Mouse (Mus musculus) E14TG2a.4 (cell line): ENCODE results near the gene Map2k4.

Source experiments
- H3K27me3 ChIP-seq: 2 replicates; pipeline ENCODE4 v1.6.1; 2014; ENCODE audit warnings: low read length, control low read depth; ENCODE audit not compliant: insufficient read depth
- H3K36me3 ChIP-seq: 2 replicates; pipeline ENCODE4 v1.6.1; 2014; ENCODE audit warnings: low read length, control low read depth; ENCODE audit not compliant: insufficient read depth
- H3K4me1 ChIP-seq: replicated peaks from 2 replicates; pipeline ENCODE4 v1.6.1; 2014; ENCODE audit warnings: low read depth, low read length, control low read depth
- H3K4me3 ChIP-seq: replicated peaks from 2 replicates; pipeline ENCODE4 v1.5.1; 2014; ENCODE audit warnings: mild to moderate bottlenecking, low read length
- H3K9me3 ChIP-seq: 2 replicates; pipeline ENCODE4 v1.6.1; 2014; ENCODE audit warnings: low read length, control low read depth
- CTCF ChIP-seq: conservative IDR thresholded peaks from 2 replicates; pipeline ENCODE4 v1.5.1; 2014; ENCODE audit warnings: low read length
- NANOG ChIP-seq: IDR thresholded peaks from 2 replicates; pipeline ENCODE4 v1.6.1; 2014; ENCODE audit warnings: borderline replicate concordance, low read length, mixed read lengths
- POU5F1 ChIP-seq: IDR thresholded peaks from 2 replicates; pipeline ENCODE4 v1.6.1; 2014; ENCODE audit warnings: low read length, borderline replicate concordance

Map2k4 gene

DNA sequence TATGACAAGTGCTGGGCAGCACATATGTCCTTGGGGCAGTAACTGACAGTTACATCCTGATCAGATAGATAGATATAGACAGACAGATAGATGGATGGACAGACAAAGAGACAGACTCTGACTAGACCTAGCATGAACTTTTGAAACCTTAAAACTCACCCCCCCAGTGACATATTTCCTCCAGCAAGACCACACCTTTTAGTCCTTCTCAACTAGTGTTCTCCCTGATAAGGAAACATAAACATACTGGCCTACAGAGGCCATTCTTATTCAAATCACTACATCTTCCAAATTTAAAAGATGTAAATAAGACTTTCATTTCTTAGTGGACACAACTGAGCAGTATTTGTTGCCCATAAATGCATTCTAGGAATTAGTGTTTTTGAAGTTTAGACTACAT lies 19.7 kb downstream of the Map2k4 start:
- H3K9me3 ChIP-seq = no peaks in the 10 kb centered on the region
- peaks cover 7% of the 10 kb centered on the region; the same call in 1 of the 2 replicates for H3K4me1 ChIP-seq
- no peaks in the 10 kb centered on the region for H3K36me3 ChIP-seq
- TF ChIP-seq POU5F1 (no peak), CTCF (no peak), NANOG (no peak)
- H3K4me3 ChIP-seq = no peak overlapping the region
- H3K27me3 ChIP-seq = no peaks in the 10 kb centered on the region

DNA sequence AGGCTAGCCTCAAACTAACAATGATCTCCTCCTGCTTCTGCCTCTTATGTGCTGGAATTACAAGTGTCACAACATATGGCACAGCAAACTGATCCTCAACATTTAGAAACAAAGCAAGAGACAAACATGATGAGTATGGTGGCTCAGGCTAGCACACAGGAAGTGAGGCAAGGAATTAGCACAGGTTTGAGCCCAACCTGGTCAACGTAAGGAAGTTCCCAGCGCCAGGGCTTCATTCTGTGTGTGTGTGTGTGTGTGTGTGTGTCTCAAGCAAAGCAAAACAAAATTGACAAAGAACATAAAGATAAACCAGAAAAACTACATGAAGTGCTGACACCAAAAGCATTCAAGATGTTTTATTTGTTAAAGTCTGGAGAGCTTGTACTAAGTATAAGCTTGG lies 27.2 kb downstream of the Map2k4 start:
- H3K27me3 ChIP-seq = no peaks in the 10 kb centered on the region
- H3K9me3 ChIP-seq = no peaks in the 10 kb centered on the region
- no peaks in the 10 kb centered on the region for H3K36me3 ChIP-seq

DNA sequence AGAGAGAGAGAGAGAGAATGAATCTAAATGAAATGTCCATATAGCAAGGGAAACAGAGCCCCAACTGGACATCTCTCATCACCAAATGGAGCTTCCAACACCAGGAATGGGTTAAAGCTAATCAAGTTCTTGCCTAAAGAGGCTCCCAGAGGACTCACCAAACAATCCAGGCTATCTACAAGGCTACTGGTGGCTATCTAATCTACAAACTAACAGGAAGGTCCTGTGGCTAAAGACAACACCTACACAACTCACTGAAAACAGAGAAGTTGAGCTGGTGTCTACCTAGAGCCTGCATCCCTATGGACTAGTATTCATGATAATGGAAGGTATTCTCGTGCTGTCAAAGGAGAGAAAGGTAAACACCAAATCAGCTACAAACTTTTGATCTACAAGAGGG lies 28.7 kb downstream of the Map2k4 start:
- Histone ChIP-seq H3K9me3 (no peaks in the 10 kb centered on the region), H3K27me3 (no peaks in the 10 kb centered on the region), H3K4me1 (no peaks in the 10 kb centered on the region), H3K36me3 (no peaks in the 10 kb centered on the region), H3K4me3 (no peak overlapping the region)
- TF ChIP-seq POU5F1 (no peak), CTCF (no peak), NANOG (no peak)

More for the DNA sequence above, 27.2 kb downstream of the Map2k4 start:
- Histone ChIP-seq H3K4me3 (no peak overlapping the region), H3K4me1 (no peaks in the 10 kb centered on the region)
- no peak for TF ChIP-seq CTCF
- TF ChIP-seq POU5F1 = no peak
- TF ChIP-seq NANOG = no peak

DNA sequence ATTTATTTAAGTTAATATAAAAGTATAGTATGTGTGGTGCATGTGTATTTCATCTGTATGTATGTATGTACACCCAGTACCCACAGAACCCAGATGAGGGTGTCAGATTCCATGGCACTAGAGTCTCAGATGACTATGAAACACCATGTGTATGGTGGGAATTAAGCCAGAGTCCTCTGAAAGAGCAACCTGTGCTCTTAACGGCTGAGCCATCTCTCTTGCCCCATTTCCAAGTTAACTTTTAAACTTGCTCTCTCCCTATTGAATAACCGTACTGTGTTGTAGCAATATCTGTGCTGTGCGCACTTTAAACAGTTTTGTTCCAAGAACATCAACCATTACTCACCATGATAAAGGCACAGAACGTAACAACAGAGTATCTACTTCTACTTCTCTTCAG lies 33.9 kb downstream of the Map2k4 start:
- no peaks in the 10 kb centered on the region for H3K27me3 ChIP-seq
- no peaks in the 10 kb centered on the region for H3K9me3 ChIP-seq
- no peaks in the 10 kb centered on the region for H3K4me1 ChIP-seq
- no peak overlapping the region for H3K4me3 ChIP-seq
- peaks cover 3% of the 10 kb centered on the region; the same call in 1 of the 2 replicates for H3K36me3 ChIP-seq
- TF ChIP-seq NANOG (no peak), CTCF (no peak), POU5F1 (no peak)

DNA sequence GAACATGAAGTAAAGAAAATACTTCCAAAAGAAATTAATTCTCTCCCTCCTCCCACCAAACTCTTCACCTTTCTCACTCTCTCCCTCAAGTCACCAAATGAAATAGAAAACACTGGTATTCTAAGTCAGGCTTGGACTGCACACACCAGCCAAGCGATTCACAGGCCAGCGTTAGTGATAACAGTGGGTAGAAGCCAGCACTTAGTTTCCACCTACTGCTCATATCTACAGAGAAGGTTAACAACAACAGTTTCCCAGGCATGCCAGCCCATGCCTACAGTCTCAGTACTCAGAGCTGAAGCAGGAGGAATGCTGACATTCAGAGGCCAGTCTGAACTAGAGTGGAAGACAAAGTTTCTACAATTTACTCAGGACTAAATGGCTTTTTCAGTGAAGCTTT lies 34.5 kb downstream of the Map2k4 start:
- Histone ChIP-seq H3K9me3 (no peaks in the 10 kb centered on the region), H3K4me3 (no peak overlapping the region), H3K36me3 (peaks cover 3% of the 10 kb centered on the region; the same call in 1 of the 2 replicates), H3K4me1 (no peaks in the 10 kb centered on the region), H3K27me3 (no peaks in the 10 kb centered on the region)
- TF ChIP-seq CTCF (no peak), NANOG (no peak), POU5F1 (no peak)

DNA sequence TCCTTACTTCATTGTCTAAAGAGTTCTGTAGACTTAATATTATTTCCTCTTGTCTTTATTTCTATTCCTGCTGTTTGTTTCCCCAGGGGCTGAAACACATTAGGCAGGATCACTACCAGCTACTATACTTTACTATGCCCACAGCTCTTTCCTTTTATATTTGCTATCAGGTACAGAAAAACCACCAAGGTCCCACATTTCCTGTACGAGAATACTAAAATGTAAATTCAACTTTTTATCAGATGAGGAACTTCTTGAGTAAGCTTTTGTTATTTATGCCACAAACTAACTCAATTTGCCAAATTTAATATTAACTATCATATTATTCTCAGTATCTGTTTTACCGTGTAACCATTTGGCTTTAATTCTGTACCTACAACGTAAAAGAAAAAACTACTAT lies 37.6 kb downstream of the Map2k4 start:
- TF ChIP-seq CTCF = no peak
- TF ChIP-seq NANOG = no peak
- TF ChIP-seq POU5F1 = no peak
- Histone ChIP-seq H3K4me1 (no peaks in the 10 kb centered on the region), H3K27me3 (no peaks in the 10 kb centered on the region), H3K36me3 (peaks cover 3% of the 10 kb centered on the region; the same call in 1 of the 2 replicates), H3K9me3 (no peaks in the 10 kb centered on the region), H3K4me3 (no peak overlapping the region)

DNA sequence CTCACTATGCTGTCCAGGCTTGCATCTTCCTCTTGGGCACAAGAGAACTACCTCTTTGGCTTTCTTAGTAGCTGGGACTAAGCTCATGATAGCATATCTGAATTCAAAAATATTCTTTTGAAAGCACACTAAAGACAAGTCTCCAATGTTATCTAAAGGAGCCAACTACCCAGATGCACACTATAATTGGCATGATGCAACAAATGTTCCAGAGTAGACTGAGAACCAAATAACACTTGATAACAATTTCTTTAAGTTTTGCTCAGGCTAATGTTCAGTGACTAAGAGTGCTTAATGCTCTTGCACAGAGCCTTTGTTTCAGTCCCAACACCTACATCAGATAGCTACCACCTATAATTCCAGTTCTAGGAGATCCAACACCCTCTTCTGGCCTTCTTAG lies 40.7 kb downstream of the Map2k4 start:
- H3K4me1 ChIP-seq = no peaks in the 10 kb centered on the region
- 0 out of 2 replicates have a peak, but pooled peaks cover 3% of the 10 kb centered on the region for H3K36me3 ChIP-seq
- TF ChIP-seq CTCF (no peak), NANOG (no peak)
- H3K9me3 ChIP-seq = no peaks in the 10 kb centered on the region
- no peaks in the 10 kb centered on the region for H3K27me3 ChIP-seq
- H3K4me3 ChIP-seq = no peak overlapping the region

DNA sequence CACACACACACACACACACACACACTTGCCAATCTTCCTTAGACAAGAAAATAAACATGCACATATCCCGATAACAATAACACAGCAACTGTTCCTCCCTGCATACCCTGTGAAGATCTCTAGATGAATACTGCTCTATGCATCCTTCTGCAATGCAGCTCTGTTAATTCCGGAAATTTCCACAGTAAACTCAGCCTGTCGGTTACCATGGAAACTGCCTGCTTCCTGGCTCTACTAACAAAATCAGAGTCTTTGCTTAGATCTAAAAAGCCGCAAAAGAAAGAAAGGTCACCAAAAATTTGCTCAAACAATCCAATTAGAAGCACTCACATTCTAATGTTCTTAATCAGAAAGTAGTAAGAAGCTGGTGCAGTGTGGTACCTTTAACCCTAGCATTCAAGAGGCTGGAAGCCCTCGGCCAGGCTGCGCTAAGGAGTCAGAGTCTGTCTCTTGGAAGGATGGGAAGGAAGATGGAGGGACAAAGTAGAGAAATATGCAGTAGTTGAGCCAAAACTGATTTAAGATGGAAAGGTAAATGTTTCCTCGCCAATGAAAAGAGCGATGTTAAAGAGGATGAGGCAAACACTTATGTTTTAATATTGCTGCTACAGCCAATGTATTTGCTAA lies 42.3 kb downstream of the Map2k4 start:
- Histone ChIP-seq H3K4me1 (no peaks in the 10 kb centered on the region), H3K9me3 (no peaks in the 10 kb centered on the region), H3K36me3 (peaks cover 7% of the 10 kb centered on the region; the same call in 1 of the 2 replicates), H3K27me3 (no peaks in the 10 kb centered on the region), H3K4me3 (no peak overlapping the region)
- TF ChIP-seq CTCF = no peak
- no peak for TF ChIP-seq NANOG
- TF ChIP-seq POU5F1 = no peak

DNA sequence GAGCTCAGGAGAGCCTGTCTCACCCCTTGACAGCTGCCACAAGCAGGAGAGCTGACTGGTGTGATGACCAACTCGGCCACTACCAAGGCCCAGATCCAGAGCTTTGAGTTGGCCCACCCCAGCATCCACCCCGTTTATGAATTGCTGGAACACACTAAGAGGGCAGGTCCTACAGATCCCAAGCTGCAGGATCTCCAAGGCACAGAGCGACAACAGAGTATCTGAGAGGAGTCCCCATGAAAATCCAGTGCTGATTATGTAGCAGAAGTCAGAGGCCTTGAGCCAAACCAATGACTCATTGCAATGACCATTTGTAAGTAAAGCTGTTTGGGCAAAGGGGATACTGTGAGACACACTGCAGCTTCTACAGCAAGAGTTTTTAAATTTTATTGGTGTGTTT lies 44.2 kb downstream of the Map2k4 start:
- no peaks in the 10 kb centered on the region for H3K9me3 ChIP-seq
- peaks cover 7% of the 10 kb centered on the region; the same call in 1 of the 2 replicates for H3K36me3 ChIP-seq
- no peaks in the 10 kb centered on the region for H3K4me1 ChIP-seq
- no peaks in the 10 kb centered on the region for H3K27me3 ChIP-seq
- TF ChIP-seq CTCF (no peak), POU5F1 (no peak)
- H3K4me3 ChIP-seq = no peak overlapping the region
